8 mouse cellular contexts compared by ENCODE assay signal in genomic region chr2:170134026-170134690, GRCm38 (mm10). TPM values are rescaled to one million over a fixed set of nuclear protein-coding genes. Genes with fewer than 3 reads are reported as not detected.
DNase-seq lines count a peak whose midpoint lies in the region; ATAC-seq and TF ChIP-seq lines count a peak whose summit lies in the region.

No protein-coding gene starts in this region.

- peak overlapping the region; percentile 75 for H3K4me2 ChIP-seq in neural tube, embryonic 12.5 days (replicated peaks)
- peak overlapping the region; percentile 74 for H3K4me2 ChIP-seq in intestine, postnatal 0 days (replicated peaks; ENCODE audit: low read depth)

- WGBS in neural tube, embryonic 12.5 days: 13% methylated on average over 12 of the region's 12 CpGs
- 8% methylated on average over 12 of the region's 12 CpGs for WGBS in intestine, postnatal 0 days
- WGBS in small intestine, adult 2 months: 15% methylated on average over 12 of the region's 12 CpGs

- H3K27ac ChIP-seq in neural tube, embryonic 12.5 days: no peak overlapping the region
- peak overlapping the region; percentile 85 for H3K27ac ChIP-seq in intestine, postnatal 0 days (ENCODE audit: low read depth, low read length)
- H3K27ac ChIP-seq in small intestine, adult 2 months (ENCODE audit: insufficient read depth, low read depth, low read length): peak overlapping the region; percentile 85

- no peak for ATAC-seq in neural tube, embryonic 12.5 days (ENCODE audit: low FRiP score, low read depth)
- no peak for ATAC-seq in intestine, postnatal 0 days

- H3K4me1 ChIP-seq in neural tube, embryonic 12.5 days: peaks cover 25% of the 10 kb centered on the region
- H3K4me1 ChIP-seq in intestine, postnatal 0 days (replicated peaks; ENCODE audit: control insufficient read depth, insufficient read depth, low read length): no peaks in the 10 kb centered on the region; the same call in 1 of the 2 replicates
- peaks cover 1% of the 10 kb centered on the region; the same call in 1 of the 2 replicates for H3K4me1 ChIP-seq in small intestine, adult 2 months (ENCODE audit: control insufficient read depth, insufficient read depth, insufficient read length, low read length)

- H3K36me3 ChIP-seq in neural tube, embryonic 12.5 days: no peaks in the 10 kb centered on the region
- no peaks in the 10 kb centered on the region for H3K36me3 ChIP-seq in intestine, postnatal 0 days (ENCODE audit: control insufficient read depth, insufficient read depth)
- no peaks in the 10 kb centered on the region for H3K36me3 ChIP-seq in small intestine, adult 2 months (ENCODE audit: control insufficient read depth, insufficient read depth, low read length)

- no peaks in the 10 kb centered on the region for H3K9me3 ChIP-seq in neural tube, embryonic 12.5 days
- no peaks in the 10 kb centered on the region for H3K9me3 ChIP-seq in intestine, postnatal 0 days (ENCODE audit: control insufficient read depth)

- TF ChIP-seq POLR2A in small intestine, adult 2 months (IDR thresholded peaks at IDR 0.05; ENCODE audit: low read depth, low read length): peak; percentile 61; the same call in 1 of the 2 replicates

- H3K27me3 ChIP-seq in neural tube, embryonic 12.5 days (replicated peaks): peaks cover 5% of the 10 kb centered on the region; the same call in 1 of the 2 replicates
- H3K27me3 ChIP-seq in intestine, postnatal 0 days (replicated peaks; ENCODE audit: control insufficient read depth, insufficient read depth, low read length): no peaks in the 10 kb centered on the region
- no peaks in the 10 kb centered on the region for H3K27me3 ChIP-seq in small intestine, adult 2 months (ENCODE audit: control insufficient read depth, insufficient read depth, low read length)

- H3K4me3 ChIP-seq in neural tube, embryonic 12.5 days: no peak overlapping the region
- H3K4me3 ChIP-seq in intestine, postnatal 0 days (ENCODE audit: low read depth, low read length): peak overlapping the region; percentile 94
- peak overlapping the region; percentile 52 for H3K4me3 ChIP-seq in small intestine, adult 2 months (ENCODE audit: low read depth, low read length)

- DNase-seq in embryo, embryonic 11 days: peak; percentile 33
- no peak for DNase-seq in embryo, embryonic 10 days (ENCODE audit: low spot score)
- no peak for DNase-seq in neural tube, embryonic 10.5 days (ENCODE audit: extremely low spot score, low spot score)
- no peak for DNase-seq in left cerebral cortex, adult 11 months (ENCODE audit: low spot score)
- no peak for DNase-seq in kidney, adult 18-20 months

- no peak for TF ChIP-seq CTCF in intestine, postnatal 0 days (IDR thresholded peaks at IDR 0.05; ENCODE audit: low read depth)
- TF ChIP-seq CTCF in small intestine, adult 2 months (IDR thresholded peaks at IDR 0.05; ENCODE audit: extremely low read depth, insufficient read length, insufficient replicate concordance, low read depth, low read length): no peak

- H3K9ac ChIP-seq in neural tube, embryonic 12.5 days: no peak overlapping the region
- H3K9ac ChIP-seq in intestine, postnatal 0 days (ENCODE audit: low read depth, low read length): peak overlapping the region; percentile 40; the same call in 1 of the 2 replicates

RNA-seq across cellular contexts. Expression of gene Zfp217, which starts 13.7 kb away (rescaled TPM):
- 2.3 and 2.5 TPM in 2 replicates for polyA plus RNA-seq in neural tube, embryonic 12.5 days (2016; fragmentation: Nextera tagmentation; extraction: Ambion mirVana)
- polyA plus RNA-seq in intestine, postnatal 0 days (2015; fragmentation: Nextera tagmentation; extraction: Ambion mirVana): 2.2 TPM in 2 replicates
- 5.2 and 10.4 TPM in 2 replicates for polyA plus RNA-seq in small intestine, adult 2 months (2012; rRNA removed)
